11 mouse cellular contexts compared by ENCODE assay signal in genomic region chr1:181893721-181894120, GRCm38 (mm10). TPM values are rescaled to one million over a fixed set of nuclear protein-coding genes. Genes with fewer than 3 reads are reported as not detected.
DNase-seq lines count a peak whose midpoint lies in the region; ATAC-seq and TF ChIP-seq lines count a peak whose summit lies in the region.
"Had no signal": no experiment of that assay in that cellular context is flagged by ENCODE, and none has a peak within 500 bp of the region (broad histone marks: within the 10 kb centered on the region; RNA-seq: fewer than 3 reads in every experiment).

No protein-coding gene starts in this region.

- no peaks in the 10 kb centered on the region for H3K4me1 ChIP-seq in lung, embryonic 16.5 days (replicated peaks; ENCODE audit: control insufficient read depth, insufficient read depth, low read length)
- H3K4me1 ChIP-seq in forebrain, postnatal 0 days (ENCODE audit: insufficient read depth), result no peaks in the 10 kb centered on the region
- H3K4me1 ChIP-seq in liver, embryonic 12.5 days, result no peaks in the 10 kb centered on the region

- no peaks in the 10 kb centered on the region for H3K36me3 ChIP-seq in lung, embryonic 16.5 days (ENCODE audit: control insufficient read depth, insufficient read depth, low read length)
- H3K36me3 ChIP-seq in forebrain, postnatal 0 days (ENCODE audit: insufficient read depth), result no peaks in the 10 kb centered on the region
- no peaks in the 10 kb centered on the region for H3K36me3 ChIP-seq in liver, embryonic 12.5 days
- H3K36me3 ChIP-seq: heart, embryonic 10.5 days had no signal

- no peaks in the 10 kb centered on the region for H3K9me3 ChIP-seq in lung, embryonic 16.5 days (ENCODE audit: control insufficient read depth, low read length)
- H3K9me3 ChIP-seq in forebrain, postnatal 0 days (ENCODE audit: low read length), result no peaks in the 10 kb centered on the region
- H3K9me3 ChIP-seq in liver, embryonic 12.5 days (replicated peaks), result no peaks in the 10 kb centered on the region
- H3K9me3 ChIP-seq: heart, embryonic 10.5 days had no signal

- no peaks in the 10 kb centered on the region for H3K27me3 ChIP-seq in lung, embryonic 16.5 days (ENCODE audit: control insufficient read depth, insufficient read depth, low read depth, low read length)
- H3K27me3 ChIP-seq in forebrain, postnatal 0 days (ENCODE audit: insufficient read depth, low read length), result no peaks in the 10 kb centered on the region
- no peaks in the 10 kb centered on the region for H3K27me3 ChIP-seq in liver, embryonic 12.5 days (replicated peaks)

- no peak overlapping the region for H3K4me2 ChIP-seq in lung, embryonic 16.5 days (ENCODE audit: low read depth, low read length)
- H3K4me2 ChIP-seq in forebrain, postnatal 0 days (ENCODE audit: low read depth), result no peak overlapping the region
- H3K4me2 ChIP-seq in liver, embryonic 12.5 days, result no peak overlapping the region

- no peak overlapping the region for H3K4me3 ChIP-seq in lung, embryonic 16.5 days (ENCODE audit: low read length)
- no peak overlapping the region for H3K4me3 ChIP-seq in forebrain, postnatal 0 days (ENCODE audit: low read depth, low read length)
- no peak overlapping the region for H3K4me3 ChIP-seq in liver, embryonic 12.5 days
- H3K4me3 ChIP-seq: heart, embryonic 10.5 days had no signal

- 0 out of 2 replicates have a peak, but pooled peaks have one; percentile 13 for ATAC-seq in lung, embryonic 16.5 days (ENCODE audit: low read depth)
- peak; percentile 89 for ATAC-seq in forebrain, postnatal 0 days
- ATAC-seq in megakaryocyte-erythroid progenitor cell, adult 5-6 weeks (replicated peaks; ENCODE audit: low FRiP score, low TSS enrichment, poor library complexity, severe bottlenecking), result no peak
- no peak for ATAC-seq in liver, embryonic 12.5 days
- ATAC-seq: intestine, embryonic 16.5 days had no signal

- 65% methylated on average over 8 of the region's 8 CpGs for WGBS in lung, embryonic 16.5 days
- WGBS in forebrain, postnatal 0 days, result 44% methylated on average over 8 of the region's 8 CpGs
- WGBS in liver, embryonic 12.5 days (ENCODE audit: insufficient replicate concordance), result 64% methylated on average over 8 of the region's 8 CpGs

- H3K27ac ChIP-seq in lung, embryonic 16.5 days (ENCODE audit: low read length), result no peak overlapping the region
- H3K27ac ChIP-seq in forebrain, postnatal 0 days (ENCODE audit: low read depth, low read length), result 0 out of 2 replicates have a peak overlapping the region, but pooled peaks have one; percentile 41
- no peak overlapping the region for H3K27ac ChIP-seq in liver, embryonic 12.5 days
- H3K27ac ChIP-seq: heart, embryonic 10.5 days had no signal

- no peak for DNase-seq in lung, postnatal 4 days
- DNase-seq in forebrain, postnatal 0 days, result peak; percentile 69
- DNase-seq in layer of hippocampus, postnatal 14 days (ENCODE audit: low spot score in 2 of 2), result peak; percentile 47 to 52
- DNase-seq in right cerebral cortex, postnatal 25 days, result peak; percentile 59
- DNase-seq in cerebellum, adult 11 months, result no peak
- DNase-seq: lung, adult 2 months had no signal

- no peak overlapping the region for H3K9ac ChIP-seq in lung, embryonic 16.5 days (ENCODE audit: low read length)
- no peak overlapping the region for H3K9ac ChIP-seq in forebrain, postnatal 0 days
- no peak overlapping the region for H3K9ac ChIP-seq in liver, embryonic 12.5 days

- no peak for TF ChIP-seq CTCF in forebrain, postnatal 0 days (IDR thresholded peaks at IDR 0.05; ENCODE audit: low read depth)

RNA-seq across cellular contexts. Expression of gene Lbr, which starts 50.9 kb away (rescaled TPM):
- polyA plus RNA-seq in lung, embryonic 16.5 days (2015; fragmentation: Nextera tagmentation; extraction: Ambion mirVana), result 134 and 139 TPM in 2 replicates
- 21.9 and 23.7 TPM in 2 replicates for total RNA-seq in forebrain, postnatal 0 days (2014; rRNA removed)
- 17.7 and 19.8 TPM in 2 replicates for polyA plus RNA-seq in forebrain, postnatal 0 days (2015; fragmentation: Nextera tagmentation; extraction: Ambion mirVana)
- 10 to 100 TPM; 14.1 to 18.9 TPM for total RNA-seq in layer of hippocampus, postnatal 14 days (2021)
- total RNA-seq in megakaryocyte-erythroid progenitor cell, adult 5-6 weeks (2014; fragmentation: Nextera tagmentation), result 130 and 132 TPM in 2 replicates
- total RNA-seq in megakaryocyte-erythroid progenitor cell, adult 5-6 weeks (2017), result 140 and 171 TPM in 2 replicates
- 284 and 296 TPM in 2 replicates for polyA plus RNA-seq in liver, embryonic 12.5 days (2016; fragmentation: Nextera tagmentation; extraction: Ambion mirVana)

Comparison
In these comparisons a context has a peak if more than half of its experiments do, and no peak if none do; other contexts are left out.
1. ATAC-seq: peak in lung, embryonic 16.5 days (single experiment) and forebrain, postnatal 0 days (single experiment); none in megakaryocyte-erythroid progenitor cell, adult 5-6 weeks (single experiment) and liver, embryonic 12.5 days (single experiment).
2. DNase-seq: peak in forebrain, postnatal 0 days (single experiment), layer of hippocampus, postnatal 14 days (2 of 2) and right cerebral cortex, postnatal 25 days (single experiment); none in lung, postnatal 4 days (0 of 2) and cerebellum, adult 11 months (single experiment).